Mouse (Mus musculus) bone marrow, adult 2 months (tissue): ENCODE data around the gene Tmem69. TPM values are rescaled to one million over a fixed set of nuclear protein-coding genes. Genes with fewer than 3 reads are reported as not detected.

Experiments
- H3K27ac ChIP-seq: fragments of 200-500 bp; 2 replicates; pipeline ENCODE4 v1.5.1; 2012; ENCODE audit warnings: low read depth, mild to moderate bottlenecking, control low read depth, inconsistent platforms, low read length; ENCODE audit not compliant: control insufficient read depth, poor library complexity, insufficient read depth
- H3K4me1 ChIP-seq: fragments of 200-500 bp; 2 replicates; pipeline ENCODE4 v1.6.1; 2011; ENCODE audit warnings: low read length; ENCODE audit not compliant: control insufficient read depth, insufficient read depth
- H3K4me3 ChIP-seq: fragments of 200-500 bp; replicated peaks from 2 replicates; pipeline ENCODE3; 2011; ENCODE audit warnings: mild to moderate bottlenecking, low read depth, low read length, control low read depth; ENCODE audit not compliant: control insufficient read depth
- CTCF ChIP-seq: fragments of 200-500 bp; IDR thresholded peaks from 2 replicates; pipeline ENCODE4 v1.5.1; 2011; ENCODE audit warnings: low read length, control low read depth; ENCODE audit not compliant: control insufficient read depth, insufficient read depth
- POLR2A ChIP-seq: fragments of 200-500 bp; IDR thresholded peaks from 2 replicates; pipeline ENCODE4 v1.6.1; 2011; ENCODE audit warnings: low read depth, mild to moderate bottlenecking, control low read depth, low read length, borderline replicate concordance; ENCODE audit not compliant: control insufficient read depth
- WGBS: fragments of 180-500 bp; shearing (Covaris S2); methylation state at CpG from one replicate; pipeline ENCODE4 v1.1.7; 2018; 5-methylcytosine and 5-hydroxymethylcytosine counted together
- polyA plus RNA-seq: library from polyadenylated mRNA; stranded (reverse); fragments of >200 nt; gene quantifications from 2 replicates; pipeline ENCODE4 v1.2.4, GENCODE M21; 2011; ENCODE audit warnings: low replicate concordance; ENCODE audit not compliant: missing spikeins, insufficient read depth, insufficient read length

Gene Tmem69
- 49.3 and 137 TPM in 2 replicates for polyA plus RNA-seq

DNA sequence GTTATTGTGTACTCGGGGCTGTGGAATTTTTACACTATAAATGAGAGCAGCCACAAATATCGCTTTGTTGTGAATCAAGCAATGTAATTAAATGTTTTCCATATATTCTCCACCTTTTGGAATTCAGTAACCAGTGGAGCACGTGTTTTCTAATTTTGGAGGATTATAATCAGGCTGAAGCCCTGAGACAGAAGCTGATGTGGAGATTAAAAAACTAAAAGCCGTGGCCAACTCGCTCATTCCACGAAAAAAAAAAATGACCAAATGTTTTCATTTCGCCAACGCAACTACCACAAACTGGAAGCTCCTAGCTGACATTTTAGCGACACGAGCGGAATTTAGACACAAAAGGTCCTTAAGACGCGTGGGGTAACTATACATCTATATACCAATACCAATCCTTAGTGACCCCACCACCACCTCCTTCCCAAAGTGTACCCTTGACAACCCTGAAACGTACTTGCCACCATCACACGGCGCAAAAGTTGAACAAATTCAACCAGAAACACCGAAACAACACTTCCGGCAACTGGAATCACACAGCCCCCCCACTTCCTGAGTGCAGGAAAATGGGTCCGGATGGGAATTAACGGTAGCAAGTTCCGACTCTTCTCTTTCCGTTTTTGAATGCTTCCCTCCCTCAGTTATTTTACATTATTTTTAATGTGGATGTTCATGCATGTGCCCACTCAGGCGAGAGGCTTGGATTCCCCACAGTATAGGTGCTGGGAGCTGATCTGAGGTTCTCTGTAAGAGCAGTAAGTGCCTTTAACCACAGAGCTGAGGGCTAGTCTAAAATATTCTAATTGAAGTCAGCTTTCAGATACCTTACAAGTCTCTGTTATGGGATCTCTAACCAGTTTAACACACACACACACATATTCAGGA, at the start of gene Tmem69:
Gene Tmem69, minus strand, starts transcription at position 524 of the 888 bp plus-strand sequence.
- no peaks in the 10 kb centered on the region; the same call in 1 of the 2 replicates for H3K4me1 ChIP-seq
- peak within 1 kb of the TSS; percentile 98 for H3K27ac ChIP-seq
- peak within 1 kb of the TSS; percentile 100 for H3K4me3 ChIP-seq
- WGBS, result 2% methylated on average over 23 of the region's 23 CpGs
- no peak for TF ChIP-seq POLR2A
- no peak for TF ChIP-seq CTCF

GRCm38 (mm10) chr4:116596978-116597881, 41.5 kb upstream of the Tmem69 start:
- Histone ChIP-seq H3K4me1 (peaks cover 1% of the 10 kb centered on the region; the same call in 1 of the 2 replicates), H3K27ac (peak overlapping the region; percentile 27), H3K4me3 (peak overlapping the region; percentile 90)
- WGBS, result under 1% methylated on average over 50 of the region's 50 CpGs
- peak; percentile 36; the same call in 1 of the 2 replicates for TF ChIP-seq POLR2A
- TF ChIP-seq CTCF, result no peak

GRCm38 (mm10) chr4:116596379-116596778, 40.6 kb upstream of the Tmem69 start, which contains the start of gene Ccdc17:
Gene Ccdc17, plus strand, starts transcription at chr4:116596654.
- peak within 1 kb of the TSS; percentile 90 for H3K4me3 ChIP-seq
- TF ChIP-seq POLR2A (no peak), CTCF (no peak)
- H3K27ac ChIP-seq, result peak within 1 kb of the TSS; percentile 27
- WGBS, result 42% methylated on average over 5 of the region's 5 CpGs
- peaks cover 1% of the 10 kb centered on the region; the same call in 1 of the 2 replicates for H3K4me1 ChIP-seq

GRCm38 (mm10) chr4:116595793-116596192, 40.1 kb upstream of the Tmem69 start:
- H3K27ac ChIP-seq, result no peak overlapping the region
- WGBS, result 83% methylated on average over 8 of the region's 8 CpGs
- TF ChIP-seq POLR2A (no peak), CTCF (no peak)

DNA sequence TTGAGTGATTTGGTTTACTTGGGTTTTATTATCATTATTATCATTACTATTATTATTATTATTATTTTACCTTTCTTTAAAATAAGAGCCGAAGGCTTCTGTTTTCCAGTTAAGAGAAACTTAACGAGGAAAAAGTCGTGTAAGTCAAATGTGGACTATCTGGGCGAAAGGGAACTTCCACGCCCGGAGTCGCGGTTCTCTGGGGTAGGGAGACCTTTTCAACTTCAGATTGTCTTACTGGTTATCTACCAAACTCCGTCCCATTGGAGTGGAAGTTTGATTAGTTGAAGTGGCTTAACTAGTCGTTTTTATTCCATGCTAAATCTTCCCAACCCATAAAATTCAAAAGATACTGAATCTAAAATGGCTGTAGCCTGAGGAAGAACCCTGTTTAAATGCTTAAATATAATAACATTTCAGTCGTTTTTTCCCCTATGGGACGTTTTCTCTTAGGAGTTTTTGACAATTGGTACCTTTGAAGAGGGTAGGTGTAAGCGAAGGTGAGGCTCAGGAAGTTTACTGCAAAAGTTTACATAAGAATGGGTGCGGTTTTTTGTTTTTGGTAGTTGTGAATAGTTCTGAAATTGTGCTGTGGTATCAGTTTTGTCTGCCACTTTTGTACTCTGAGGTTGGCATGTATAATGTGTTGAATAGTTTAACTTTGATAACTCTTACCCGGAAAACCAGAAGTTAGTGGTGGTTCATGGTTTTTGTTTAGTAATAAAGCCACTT, 2.6 kb upstream of the Tmem69 start:
- 1% methylated on average over 15 of the region's 15 CpGs for WGBS
- peak overlapping the region; percentile 100 for H3K4me3 ChIP-seq
- TF ChIP-seq POLR2A (no peak), CTCF (no peak)
- H3K4me1 ChIP-seq, result no peaks in the 10 kb centered on the region; the same call in 1 of the 2 replicates
- H3K27ac ChIP-seq, result peak overlapping the region; percentile 98

More at GRCm38 (mm10) chr4:116595793-116596192, 40.1 kb upstream of the Tmem69 start:
- H3K4me3 ChIP-seq, result no peak overlapping the region
- H3K4me1 ChIP-seq, result peaks cover 1% of the 10 kb centered on the region; the same call in 1 of the 2 replicates

- 0 out of 2 replicates have a peak, but pooled peaks have one; percentile 10 for TF ChIP-seq CTCF
- peak; percentile 54 for TF ChIP-seq POLR2A
- no peaks in the 10 kb centered on the region; the same call in 1 of the 2 replicates for H3K4me1 ChIP-seq
- H3K4me3 ChIP-seq, result peak within 1 kb of the TSS; percentile 100
- WGBS, result under 1% methylated on average over 78 of the region's 78 CpGs
- peak within 1 kb of the TSS; percentile 98 for H3K27ac ChIP-seq
Observed at GRCm38 (mm10) chr4:116557306-116558121, 1.8 kb upstream of the Tmem69 start, which contains the start of gene Gpbp1l1. Gene Gpbp1l1, plus strand, starts transcription at chr4:116557658.
